Mouse (Mus musculus) Patski (cell line): ENCODE data around the gene Ip6k1. TPM values are rescaled to one million over a fixed set of nuclear protein-coding genes. Genes with fewer than 3 reads are reported as not detected.
"Not testable (repeated sequence)": the region's sequence is repeated elsewhere in the genome, so short reads cannot be mapped to it uniquely, and the experiment has no call there.

Experiments used
- ATAC-seq: fragments of 100-300 bp; one replicate; pipeline ENCODE4 v1.8.0; 2021
- CTCF ChIA-PET: fragments of 350-600 bp; sonication (Branson Sonifier 250); formaldehyde crosslinking; loops from one replicate; lab custom pipeline; 2022; ENCODE audit warnings: inconsistent platforms; lab: Charles Lee
- POLR2A ChIA-PET: fragments of 350-600 bp; sonication (Branson Sonifier 250); formaldehyde crosslinking; loops from one replicate; lab custom pipeline; 2022; ENCODE audit warnings: antibody characterized with exemption, inconsistent platforms; lab: Charles Lee
- DNase-seq: peaks from one replicate; pipeline ENCODE4 v3.0.0-alpha.2; 2011; ENCODE audit warnings: low read depth, low spot score
- H3K27me3 ChIP-seq: fragments of 371-371 bp; one replicate; pipeline ENCODE4 v1.5.1; 2021
- CTCF ChIP-seq: fragments of 100-300 bp; IDR thresholded peaks from one replicate; pipeline ENCODE4 v1.5.1; 2021
- in situ Hi-C: fragments of 300-500 bp; cut with MboI; formaldehyde crosslinking; loops from 3 replicates; pipeline ENCODE4 v1.11.1; 2018; ENCODE audit warnings: low pct_unique_long_range_greater_than_20kb, mixed read lengths
- polyA plus RNA-seq: library from polyadenylated mRNA; unstranded; gene quantifications from one replicate; pipeline ENCODE4 v1.2.3, GENCODE M21; 2021

Gene Ip6k1
- polyA plus RNA-seq, 1 experiment from 2014 or later = 83.8 TPM

DNA sequence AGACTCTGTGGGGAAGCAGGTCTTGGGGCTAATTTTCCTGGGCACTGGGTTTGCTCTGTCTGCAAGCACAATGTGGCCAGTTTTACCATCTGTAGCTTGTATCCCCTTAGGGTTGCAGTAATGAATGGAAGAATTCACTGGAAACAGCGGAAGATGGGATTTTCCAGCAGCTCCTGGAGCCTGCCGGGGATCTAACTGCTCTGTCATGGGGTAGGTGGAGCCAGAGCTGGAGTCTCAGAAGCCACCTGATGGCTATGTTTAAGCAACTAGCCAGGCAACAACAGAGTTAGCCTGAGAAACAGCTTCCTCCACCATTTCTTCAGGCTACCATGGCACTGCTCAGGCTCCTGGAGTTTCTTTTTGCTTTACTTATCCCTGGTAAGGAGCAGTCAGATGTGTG, 10.1 kb upstream of the Ip6k1 start, which contains the start of gene Cdhr4:
TSS of gene Cdhr4 (plus strand) at position 301 of the 400 bp plus-strand sequence.
- in situ Hi-C loops = no loop called here
- no peak for ATAC-seq
- ChIA-PET POLR2A (interaction anchor here (1.3 kb wide), 1 partner anchor 11 kb away, joined by 4 read pairs; the partner anchor contains the start of gene Ip6k1), CTCF (interaction anchor here (1.1 kb wide), 1 partner anchor 61 kb away, joined by 3 read pairs; the partner anchor contains the start of gene Amigo3)
- DNase-seq = no peak
- H3K27me3 ChIP-seq = peaks cover 2% of the 10 kb centered on the region
- TF ChIP-seq CTCF = no peak

DNA sequence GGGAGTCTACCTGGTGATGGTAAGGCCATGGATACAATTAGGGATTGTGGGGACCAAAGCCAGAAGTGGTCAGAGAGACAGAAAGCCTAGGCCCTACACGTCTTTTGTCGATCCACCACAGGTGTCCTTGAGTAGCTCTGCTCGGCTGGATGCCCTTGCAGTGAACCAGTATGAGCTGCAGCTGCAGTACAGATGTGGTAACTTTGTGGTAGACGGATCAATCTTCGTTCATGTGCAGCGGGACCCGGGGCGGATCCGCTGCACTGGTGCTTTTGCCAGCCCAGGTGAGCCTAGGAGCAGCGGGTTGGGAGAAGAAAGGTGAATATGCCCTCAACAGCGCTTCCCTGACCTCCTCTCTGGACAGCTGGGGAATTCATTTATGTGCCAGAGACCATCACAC, 9.3 kb upstream of the Ip6k1 start:
- DNase-seq (no peak), ATAC-seq (no peak)
- in situ Hi-C loops = no loop called here
- H3K27me3 ChIP-seq = peaks cover 6% of the 10 kb centered on the region
- POLR2A ChIA-PET = no interaction called here
- CTCF ChIA-PET = interaction anchor here (1.1 kb wide), 1 partner anchor 60 kb away, joined by 3 read pairs; the partner anchor contains the start of gene Amigo3
- TF ChIP-seq CTCF = no peak

DNA sequence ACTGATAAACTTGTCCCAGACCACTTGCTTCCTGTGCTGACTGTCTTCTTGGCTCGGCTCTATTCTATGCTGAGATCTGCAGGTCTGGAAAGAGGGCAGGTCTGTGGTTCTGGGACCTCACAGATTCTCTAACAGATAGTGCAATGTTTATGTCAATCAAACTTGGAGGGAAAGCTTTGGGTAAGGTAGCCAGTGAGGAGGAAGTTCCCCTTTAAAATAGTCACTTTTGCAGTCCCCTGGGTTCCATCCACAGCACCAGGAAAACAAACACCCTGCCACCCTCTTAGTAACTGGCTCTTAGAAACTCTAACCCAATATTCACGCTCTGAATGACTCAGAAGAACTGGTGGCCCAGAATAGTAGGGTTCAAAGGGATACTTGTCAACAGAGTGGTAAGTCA, 7.8 kb upstream of the Ip6k1 start:
- CTCF ChIA-PET = no interaction called here
- TF ChIP-seq CTCF = no peak
- in situ Hi-C loops = no loop called here
- DNase-seq = no peak
- POLR2A ChIA-PET = no interaction called here
- no peak for ATAC-seq
- H3K27me3 ChIP-seq = peaks cover 6% of the 10 kb centered on the region

DNA sequence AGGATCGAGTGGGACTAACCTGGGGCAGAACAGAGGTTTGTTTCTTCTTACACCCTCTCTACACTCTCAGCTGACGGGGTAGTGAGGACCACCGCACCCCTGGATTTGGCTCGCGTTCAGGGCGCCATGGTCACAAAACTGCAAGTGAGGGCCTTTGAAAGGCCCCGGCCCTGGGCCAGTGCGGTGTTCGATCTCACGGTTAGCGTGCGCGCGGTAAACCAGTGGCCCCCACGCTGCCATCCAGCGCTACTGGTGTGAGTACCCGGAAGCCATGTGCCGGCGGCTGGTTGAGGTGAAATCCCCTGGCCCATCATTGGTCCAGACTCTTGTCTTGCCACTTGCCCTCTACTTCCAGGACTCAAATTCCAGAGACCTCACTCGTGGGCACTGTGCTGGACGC, 6.8 kb upstream of the Ip6k1 start:
- ATAC-seq (no peak), DNase-seq (no peak)
- no peak for TF ChIP-seq CTCF
- peaks cover 6% of the 10 kb centered on the region for H3K27me3 ChIP-seq
- POLR2A ChIA-PET = no interaction called here
- CTCF ChIA-PET = no interaction called here
- in situ Hi-C loops = no loop called here

DNA sequence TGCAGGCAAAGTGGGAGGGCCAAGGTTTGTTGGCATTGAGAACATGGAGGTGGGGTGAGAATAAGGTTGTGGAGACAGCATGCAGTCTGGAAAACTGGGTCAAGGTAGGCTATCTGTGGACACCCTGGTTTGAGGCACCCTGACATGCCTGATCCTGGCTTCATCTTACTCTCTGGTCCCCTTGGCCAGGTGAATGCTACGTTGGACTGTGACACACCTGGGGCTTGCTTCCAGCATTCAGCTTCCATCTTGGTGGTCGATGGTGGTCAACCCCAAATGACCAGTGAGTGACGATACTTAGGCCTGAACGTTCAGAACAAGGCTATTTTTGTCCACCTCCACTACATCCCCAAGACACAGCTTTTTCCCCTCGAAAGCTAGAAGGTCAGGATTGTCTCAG, 6.3 kb upstream of the Ip6k1 start, which contains the start of gene Gm20662:
TSS of gene Gm20662 (plus strand) at position 301 of the 400 bp plus-strand sequence.
- H3K27me3 ChIP-seq = peaks cover 6% of the 10 kb centered on the region
- no peak for ATAC-seq
- no peak for DNase-seq
- CTCF ChIA-PET = no interaction called here
- in situ Hi-C loops = no loop called here
- POLR2A ChIA-PET = no interaction called here
- no peak for TF ChIP-seq CTCF

DNA sequence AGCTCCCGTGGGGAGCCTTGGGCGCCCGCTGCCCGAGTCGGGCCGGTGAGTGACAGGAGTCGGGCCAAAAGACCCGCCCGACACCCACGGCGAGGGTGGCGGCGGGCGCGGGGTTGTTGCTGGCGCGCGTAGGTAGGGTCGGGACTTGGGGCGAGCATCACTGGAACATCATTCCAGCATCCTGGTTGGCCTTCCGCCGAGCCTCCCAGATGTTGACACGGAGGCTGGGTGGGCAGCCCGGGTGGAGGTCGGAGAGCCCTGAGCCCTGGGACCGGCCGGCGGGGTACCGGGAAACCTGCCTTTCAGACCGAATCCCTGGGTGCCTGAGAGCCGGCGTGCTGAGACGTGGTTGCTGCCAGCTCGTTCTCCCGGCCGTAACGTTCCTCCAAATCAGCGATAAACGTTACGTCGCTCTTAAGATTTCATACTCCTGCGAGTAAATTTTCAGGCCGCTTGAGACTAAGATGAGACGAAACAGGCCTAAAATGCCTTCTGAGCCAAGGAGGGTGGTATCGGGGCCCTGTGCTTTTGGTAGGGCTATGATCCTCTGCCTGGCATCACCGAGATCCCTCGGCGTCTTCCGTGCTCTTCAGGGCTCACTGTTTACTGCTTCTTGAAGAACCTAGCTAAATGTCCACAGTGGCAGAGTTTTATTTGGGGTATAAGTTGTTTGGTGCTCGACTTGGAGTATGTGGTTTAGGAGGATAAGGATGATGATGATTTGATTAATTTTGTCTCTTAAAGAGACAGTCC, 653 bp downstream of the Ip6k1 start:
- ATAC-seq (peak; percentile 24), DNase-seq (no peak)
- no peak for TF ChIP-seq CTCF
- no peaks in the 10 kb centered on the region for H3K27me3 ChIP-seq
- ChIA-PET CTCF (interaction anchor here (1.1 kb wide), 1 partner anchor 25 kb away, joined by 3 read pairs; no protein-coding TSS in a partner anchor), POLR2A (interaction anchor here (0.6 to 1.4 kb wide), 5 partner anchors 11 to 98 kb away, joined by 3 to 4 read pairs (median 4); partner anchors contain the start of genes Cdhr4 and Uba7)
- in situ Hi-C loops = no loop called here

DNA sequence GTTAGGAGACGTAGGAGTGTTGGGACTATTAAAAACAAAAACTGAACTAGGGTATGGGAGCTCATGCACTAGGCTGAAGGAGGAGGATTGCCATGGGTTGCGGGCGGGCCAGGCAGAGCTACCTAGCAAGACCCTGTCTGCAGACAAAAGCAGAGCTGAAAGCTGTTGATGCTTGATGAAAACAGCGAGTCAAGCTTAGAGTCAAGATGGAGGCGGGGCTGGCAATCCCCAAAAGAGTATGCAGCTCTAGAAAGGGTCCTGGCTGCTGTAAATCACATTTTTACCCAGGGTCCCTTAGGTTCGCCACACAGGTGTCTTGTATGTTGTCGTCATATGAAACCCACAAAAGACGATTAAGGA, 1.2 kb downstream of the Ip6k1 start:
- no peaks in the 10 kb centered on the region for H3K27me3 ChIP-seq
- TF ChIP-seq CTCF = no peak
- POLR2A ChIA-PET = interaction anchor here (1.1 to 1.4 kb wide), 2 partner anchors 28 to 98 kb away, joined by 4 read pairs; partner anchors contain the start of gene Uba7
- DNase-seq = no peak
- CTCF ChIA-PET = no interaction called here
- no peak for ATAC-seq
- in situ Hi-C loops = no loop called here

DNA sequence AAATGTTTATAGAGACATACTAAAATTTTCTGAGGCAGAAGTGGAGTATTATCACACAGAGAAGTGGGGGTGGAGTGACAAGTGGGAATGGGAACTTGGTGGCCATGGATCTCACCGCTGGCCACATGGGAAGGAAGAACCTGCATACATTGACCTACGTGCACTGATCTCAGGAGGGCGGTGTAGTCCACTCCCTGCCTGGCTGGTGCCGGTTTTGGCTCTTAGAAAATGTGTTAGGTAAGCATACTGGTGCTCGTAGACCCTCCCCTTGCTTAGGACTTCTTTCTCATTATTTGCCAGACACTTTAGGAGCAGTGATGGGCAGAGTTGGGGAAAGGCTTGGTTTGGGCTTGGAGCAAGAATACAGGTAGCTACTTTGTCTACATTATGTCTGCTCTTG, 5.7 kb downstream of the Ip6k1 start:
- DNase-seq = no peak
- ChIA-PET POLR2A (no interaction called here), CTCF (no interaction called here)
- in situ Hi-C loops = no loop called here
- H3K27me3 ChIP-seq = no peaks in the 10 kb centered on the region
- no peak for ATAC-seq
- TF ChIP-seq CTCF = no peak

DNA sequence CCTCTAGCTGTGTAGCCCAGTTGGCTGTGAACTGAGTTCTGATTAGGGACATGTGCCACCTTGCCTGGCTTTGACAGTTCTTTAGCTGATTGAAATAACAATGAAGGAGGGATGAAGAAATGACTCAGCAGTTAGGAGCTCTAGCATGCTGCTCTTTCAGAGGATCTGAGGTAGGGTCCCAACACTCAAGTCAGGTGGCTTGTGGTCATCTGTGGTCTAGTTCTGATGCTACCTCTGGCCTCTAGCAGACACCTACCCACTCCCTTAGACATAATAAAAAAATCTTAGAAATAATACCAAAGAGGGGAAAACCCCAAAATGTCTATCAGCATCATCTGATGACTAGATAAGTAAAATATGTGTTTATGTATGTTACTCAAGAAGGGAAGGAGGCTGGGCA, 8.1 kb downstream of the Ip6k1 start:
- CTCF ChIA-PET = no interaction called here
- DNase-seq (no peak), ATAC-seq (no peak)
- in situ Hi-C loops = no loop called here
- no peaks in the 10 kb centered on the region for H3K27me3 ChIP-seq
- POLR2A ChIA-PET = no interaction called here
- no peak for TF ChIP-seq CTCF

DNA sequence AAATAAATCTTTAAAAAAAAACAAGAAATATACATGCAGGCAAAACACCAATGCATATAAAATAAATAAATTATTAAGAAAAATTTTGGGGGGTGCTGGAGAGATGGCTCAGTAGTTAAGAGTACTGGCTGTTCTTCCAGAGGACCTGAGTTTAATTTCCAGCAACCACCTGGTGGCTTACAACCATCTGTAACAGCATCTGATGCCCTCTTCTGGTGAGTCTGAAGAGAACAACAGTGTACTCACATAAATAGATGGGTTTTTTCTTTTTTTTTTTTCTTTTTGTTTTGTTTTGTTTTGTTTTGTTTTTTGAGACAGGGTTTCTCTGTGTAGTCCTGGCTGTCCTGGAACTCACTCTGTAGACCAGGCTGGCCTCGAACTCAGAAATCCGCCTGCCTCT, 11.3 kb downstream of the Ip6k1 start:
- POLR2A ChIA-PET, ATAC-seq, H3K27me3 ChIP-seq, CTCF ChIA-PET, in situ Hi-C loops, DNase-seq: not testable (repeated sequence)
- TF ChIP-seq CTCF = peak; percentile 46

DNA sequence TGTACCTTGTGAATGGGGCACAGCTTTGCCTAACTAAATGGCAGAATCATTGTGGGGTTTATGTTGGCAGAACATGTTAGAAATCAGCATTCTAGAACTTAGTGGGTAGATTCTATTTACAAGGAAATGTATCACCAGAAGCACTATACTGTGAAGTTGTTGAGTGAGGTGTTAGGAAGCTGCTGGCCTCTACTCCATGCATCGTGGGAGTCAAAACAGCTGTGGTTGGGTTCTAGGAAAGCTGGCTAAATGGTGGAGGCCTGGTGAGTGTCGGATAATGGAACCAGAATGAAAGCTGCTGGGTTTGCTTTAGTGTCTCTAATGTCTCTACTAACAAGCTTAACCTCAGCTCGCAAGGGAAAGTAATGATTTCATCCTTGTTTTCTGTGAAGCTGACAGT, 14.8 kb downstream of the Ip6k1 start:
- ATAC-seq (no peak), DNase-seq (no peak)
- ChIA-PET CTCF (no interaction called here), POLR2A (no interaction called here)
- H3K27me3 ChIP-seq = no peaks in the 10 kb centered on the region
- in situ Hi-C loops = no loop called here
- no peak for TF ChIP-seq CTCF
